Mouse (Mus musculus) hindbrain, embryonic 12.5 days (tissue): ENCODE data around the gene Abcc3. TPM values are rescaled to one million over a fixed set of nuclear protein-coding genes. Genes with fewer than 3 reads are reported as not detected.

ENCODE experiments used
- ATAC-seq: fragments of 200-750 bp; cut with Nextera tagmentation; 2 replicates; pipeline ENCODE4 v1.8.0; 2017; ENCODE audit warnings: moderate TSS enrichment; ENCODE audit not compliant: low FRiP score
- H3K27ac ChIP-seq: fragments of 300-500 bp; sonication (generic); 2 replicates; pipeline ENCODE4 v1.5.1; 2016; ENCODE audit warnings: mild to moderate bottlenecking
- H3K27me3 ChIP-seq: fragments of 300-500 bp; sonication (generic); 2 replicates; pipeline ENCODE4 v1.6.1; 2016; ENCODE audit warnings: mild to moderate bottlenecking
- H3K36me3 ChIP-seq: fragments of 300-500 bp; sonication (generic); 2 replicates; pipeline ENCODE4 v1.6.1; 2016; ENCODE audit warnings: mild to moderate bottlenecking
- H3K4me1 ChIP-seq: fragments of 300-500 bp; sonication (generic); 2 replicates; pipeline ENCODE4 v1.6.1; 2016
- H3K4me2 ChIP-seq: fragments of 300-500 bp; sonication (generic); replicated peaks from 2 replicates; pipeline ENCODE4 v1.6.1; 2016; ENCODE audit warnings: mild to moderate bottlenecking
- H3K4me3 ChIP-seq: fragments of 300-500 bp; sonication (generic); 2 replicates; pipeline ENCODE4 v1.5.1; 2016; ENCODE audit warnings: mild to moderate bottlenecking
- H3K9ac ChIP-seq: fragments of 300-500 bp; sonication (generic); 2 replicates; pipeline ENCODE4 v1.6.1; 2016; ENCODE audit warnings: mild to moderate bottlenecking, moderate library complexity
- H3K9me3 ChIP-seq: fragments of 300-500 bp; sonication (generic); replicated peaks from 2 replicates; pipeline ENCODE4 v1.6.1; 2016; ENCODE audit warnings: mild to moderate bottlenecking
- WGBS: fragments of 180-500 bp; shearing (Covaris S2); methylation state at CpG from one replicate; pipeline ENCODE4 v1.1.7; 2016; 5-methylcytosine and 5-hydroxymethylcytosine counted together
- polyA plus RNA-seq: library from polyadenylated mRNA; unstranded; fragments of >200 nt; fragmentation: Nextera tagmentation; extraction: Ambion mirVana; gene quantifications from 2 replicates; pipeline ENCODE4 v1.2.1, GENCODE M21; 2016

Abcc3 gene
- polyA plus RNA-seq, 1 experiment from 2014 or later, result 0.81 TPM

DNA sequence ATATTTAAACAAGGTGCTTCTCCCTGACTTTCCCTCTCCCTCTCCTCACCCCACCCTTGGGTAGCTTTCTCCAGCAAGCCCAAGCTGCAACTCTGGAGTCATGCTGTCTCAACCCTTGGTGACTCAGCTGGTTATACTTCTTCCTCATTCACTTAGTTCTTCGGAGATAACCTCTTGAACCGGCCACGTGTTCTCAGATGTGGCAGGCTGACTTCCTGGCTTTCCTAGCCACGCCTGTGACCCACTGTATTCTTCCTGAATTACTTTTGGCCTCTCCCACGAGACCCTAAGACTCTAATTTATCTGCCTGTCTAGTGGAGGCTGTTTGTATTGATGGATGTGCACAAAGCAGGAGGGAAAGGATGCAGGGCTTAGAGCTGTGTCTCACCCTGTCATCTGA is 22.0 kb downstream of the Abcc3 start:
- Histone ChIP-seq H3K27ac (no peak overlapping the region), H3K4me3 (no peak overlapping the region), H3K36me3 (no peaks in the 10 kb centered on the region), H3K9ac (no peak overlapping the region), H3K4me2 (no peak overlapping the region), H3K9me3 (no peaks in the 10 kb centered on the region), H3K27me3 (no peaks in the 10 kb centered on the region; the same call in 1 of the 2 replicates), H3K4me1 (0 out of 2 replicates have a peak, but pooled peaks cover 10% of the 10 kb centered on the region)
- no peak for ATAC-seq
- 38% methylated on average over 5 of the region's 5 CpGs for WGBS

DNA sequence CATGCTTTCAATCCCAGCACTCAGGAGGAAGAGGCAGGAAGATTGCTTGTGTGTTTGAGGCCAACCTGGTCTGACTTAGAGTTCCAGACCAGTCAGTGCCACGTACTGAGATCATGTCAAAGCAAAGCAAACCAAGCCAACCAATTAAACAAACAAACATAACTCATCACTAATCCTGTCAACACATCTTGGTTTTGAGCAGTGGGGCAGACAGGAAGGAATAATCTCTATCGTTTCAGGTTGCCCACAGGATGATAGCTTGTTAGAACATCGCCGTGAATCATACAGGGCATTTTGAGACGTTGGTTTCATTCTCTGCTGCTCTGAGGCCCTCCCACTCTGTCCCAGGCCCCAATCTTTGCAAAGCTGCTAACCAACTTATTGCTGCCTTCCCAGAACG is 22.8 kb downstream of the Abcc3 start:
- Histone ChIP-seq H3K27me3 (no peaks in the 10 kb centered on the region; the same call in 1 of the 2 replicates), H3K9ac (no peak overlapping the region), H3K27ac (no peak overlapping the region), H3K9me3 (no peaks in the 10 kb centered on the region), H3K4me1 (0 out of 2 replicates have a peak, but pooled peaks cover 10% of the 10 kb centered on the region), H3K4me2 (no peak overlapping the region), H3K4me3 (no peak overlapping the region), H3K36me3 (no peaks in the 10 kb centered on the region)
- WGBS, result 84% methylated on average over 6 of the region's 6 CpGs
- no peak for ATAC-seq

DNA sequence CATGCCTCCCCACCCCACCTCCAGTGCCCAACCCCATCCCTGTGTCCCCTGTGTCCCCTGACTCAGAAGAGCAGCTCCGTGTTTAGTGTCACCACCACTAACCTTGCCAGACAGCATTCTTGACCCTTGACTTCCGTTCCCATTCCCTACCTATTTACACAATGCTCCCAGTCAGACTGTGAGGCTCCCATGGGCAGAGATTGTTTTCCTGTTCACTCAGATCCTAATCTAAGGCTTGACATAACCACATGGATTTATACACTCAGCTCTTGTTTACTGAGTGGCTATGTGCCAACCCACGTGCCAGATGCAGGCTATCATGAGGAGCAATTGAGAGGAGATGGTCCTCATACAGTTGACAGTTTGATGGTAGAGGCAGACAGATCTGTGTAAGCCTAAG is 27.5 kb downstream of the Abcc3 start:
- H3K4me2 ChIP-seq, result no peak overlapping the region
- WGBS, result 62% methylated on average over 3 of the region's 3 CpGs
- no peak for ATAC-seq
- H3K4me1 ChIP-seq, result no peaks in the 10 kb centered on the region
- H3K9ac ChIP-seq, result no peak overlapping the region
- H3K36me3 ChIP-seq, result no peaks in the 10 kb centered on the region
- H3K4me3 ChIP-seq, result no peak overlapping the region
- no peaks in the 10 kb centered on the region for H3K9me3 ChIP-seq
- H3K27me3 ChIP-seq, result no peaks in the 10 kb centered on the region
- no peak overlapping the region for H3K27ac ChIP-seq

DNA sequence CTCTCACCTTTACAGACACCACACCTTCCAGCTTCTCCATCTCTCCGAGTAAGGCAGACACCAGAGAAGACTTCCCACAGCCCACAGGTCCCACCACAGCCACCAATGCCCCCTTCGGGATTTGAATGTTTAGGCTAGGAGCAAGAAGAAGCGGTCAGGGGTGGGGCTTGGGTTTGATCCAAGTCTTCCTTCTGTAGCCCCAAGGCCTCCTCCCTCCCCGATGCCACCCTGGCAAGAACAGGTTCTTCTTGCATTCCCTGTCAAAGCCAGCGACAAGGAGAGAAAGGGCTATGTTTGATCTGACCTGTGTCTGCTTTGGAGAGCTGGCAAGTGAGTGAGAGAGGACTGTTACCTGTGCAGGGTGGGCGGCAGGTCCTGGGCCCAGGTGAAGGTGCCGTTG is 29.1 kb downstream of the Abcc3 start:
- no peak overlapping the region for H3K4me2 ChIP-seq
- no peak overlapping the region for H3K9ac ChIP-seq
- 83% methylated on average over 7 of the region's 7 CpGs for WGBS
- no peaks in the 10 kb centered on the region for H3K27me3 ChIP-seq
- H3K36me3 ChIP-seq, result no peaks in the 10 kb centered on the region
- no peaks in the 10 kb centered on the region for H3K9me3 ChIP-seq
- no peak overlapping the region for H3K27ac ChIP-seq
- no peak for ATAC-seq
- no peaks in the 10 kb centered on the region for H3K4me1 ChIP-seq
- H3K4me3 ChIP-seq, result no peak overlapping the region

DNA sequence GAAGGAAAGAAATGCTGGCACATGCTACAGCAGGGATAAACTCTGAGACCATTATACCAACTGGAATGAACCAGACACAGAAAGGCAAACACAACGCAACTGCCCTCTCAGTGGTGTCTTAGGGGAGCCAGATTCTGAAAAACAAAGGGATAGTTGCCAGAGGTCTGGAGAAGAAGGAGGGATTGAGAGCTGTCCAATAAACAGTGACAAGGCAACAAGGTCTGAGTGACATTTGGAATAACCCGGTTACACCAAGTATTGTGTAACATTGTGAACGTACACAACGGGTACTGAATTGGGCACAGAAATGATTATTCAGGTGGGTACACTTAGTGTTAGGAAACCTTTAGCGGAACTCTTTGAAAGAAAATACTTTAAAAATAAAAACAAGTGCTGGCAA is 30.7 kb downstream of the Abcc3 start:
- Histone ChIP-seq H3K27ac (no peak overlapping the region), H3K36me3 (no peaks in the 10 kb centered on the region), H3K4me1 (no peaks in the 10 kb centered on the region), H3K27me3 (no peaks in the 10 kb centered on the region), H3K4me3 (no peak overlapping the region), H3K4me2 (no peak overlapping the region), H3K9me3 (no peaks in the 10 kb centered on the region), H3K9ac (no peak overlapping the region)
- no peak for ATAC-seq
- 92% methylated on average over 5 of the region's 5 CpGs for WGBS

DNA sequence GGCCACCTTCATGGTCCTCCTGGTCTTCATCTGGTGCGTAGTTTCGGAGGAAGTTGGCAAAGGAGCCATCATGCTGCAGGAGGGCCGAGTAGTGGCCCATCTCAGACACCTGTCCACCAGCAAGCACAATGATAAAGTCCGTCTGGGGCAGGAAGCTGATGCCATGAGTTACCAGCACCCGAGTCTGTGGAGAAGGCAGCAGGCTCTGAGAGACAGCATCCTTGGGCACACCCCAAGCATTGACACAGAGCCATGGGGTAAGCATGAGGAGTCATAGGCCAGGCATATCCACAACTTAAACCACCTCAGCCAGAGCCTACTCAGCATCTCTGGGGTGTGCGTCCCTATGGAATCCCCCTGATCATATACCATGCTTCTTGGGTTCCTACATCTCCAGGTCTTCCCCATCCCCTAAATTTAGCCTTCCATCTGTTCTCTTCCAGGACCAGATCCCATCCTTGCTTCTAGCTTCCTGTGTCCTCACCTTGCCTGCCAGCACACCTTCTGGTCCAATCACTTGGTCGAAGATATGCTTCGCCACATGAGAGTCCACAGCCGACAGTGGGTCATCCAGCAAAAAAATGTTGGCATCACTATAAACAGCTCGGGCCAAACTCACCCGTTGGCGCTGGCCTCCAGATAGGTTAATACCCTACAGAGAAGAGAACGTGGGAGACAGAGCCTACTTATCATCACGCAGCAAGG is 31.5 kb downstream of the Abcc3 start:
- Histone ChIP-seq H3K9me3 (no peaks in the 10 kb centered on the region), H3K4me3 (no peak overlapping the region), H3K27me3 (no peaks in the 10 kb centered on the region), H3K27ac (no peak overlapping the region), H3K4me1 (no peaks in the 10 kb centered on the region), H3K9ac (no peak overlapping the region), H3K36me3 (no peaks in the 10 kb centered on the region), H3K4me2 (no peak overlapping the region)
- 94% methylated on average over 14 of the region's 14 CpGs for WGBS
- no peak for ATAC-seq

DNA sequence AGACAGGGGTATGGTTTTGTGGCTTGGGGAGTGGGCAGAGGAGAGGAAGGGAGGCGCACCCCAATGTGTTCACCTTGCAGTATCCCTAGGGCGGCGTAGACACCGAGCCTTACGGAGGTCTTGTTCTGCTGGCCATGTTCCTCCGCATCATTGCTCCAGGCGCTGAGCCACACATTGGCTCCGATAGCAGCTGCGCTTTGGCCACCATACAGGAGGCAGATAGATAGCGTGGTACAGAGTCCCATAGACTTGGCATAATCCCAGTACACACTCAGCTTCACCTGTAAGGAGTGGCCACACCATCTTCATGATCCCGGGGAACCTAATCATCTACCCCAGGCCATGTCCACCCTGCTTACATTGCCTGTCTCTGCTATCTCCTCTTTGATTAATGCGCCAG is 33.6 kb downstream of the Abcc3 start:
- WGBS, result 93% methylated on average over 12 of the region's 12 CpGs
- Histone ChIP-seq H3K9ac (no peak overlapping the region), H3K27me3 (no peaks in the 10 kb centered on the region), H3K27ac (no peak overlapping the region), H3K9me3 (no peaks in the 10 kb centered on the region), H3K4me1 (no peaks in the 10 kb centered on the region), H3K4me3 (no peak overlapping the region), H3K36me3 (no peaks in the 10 kb centered on the region), H3K4me2 (no peak overlapping the region)
- ATAC-seq, result no peak

DNA sequence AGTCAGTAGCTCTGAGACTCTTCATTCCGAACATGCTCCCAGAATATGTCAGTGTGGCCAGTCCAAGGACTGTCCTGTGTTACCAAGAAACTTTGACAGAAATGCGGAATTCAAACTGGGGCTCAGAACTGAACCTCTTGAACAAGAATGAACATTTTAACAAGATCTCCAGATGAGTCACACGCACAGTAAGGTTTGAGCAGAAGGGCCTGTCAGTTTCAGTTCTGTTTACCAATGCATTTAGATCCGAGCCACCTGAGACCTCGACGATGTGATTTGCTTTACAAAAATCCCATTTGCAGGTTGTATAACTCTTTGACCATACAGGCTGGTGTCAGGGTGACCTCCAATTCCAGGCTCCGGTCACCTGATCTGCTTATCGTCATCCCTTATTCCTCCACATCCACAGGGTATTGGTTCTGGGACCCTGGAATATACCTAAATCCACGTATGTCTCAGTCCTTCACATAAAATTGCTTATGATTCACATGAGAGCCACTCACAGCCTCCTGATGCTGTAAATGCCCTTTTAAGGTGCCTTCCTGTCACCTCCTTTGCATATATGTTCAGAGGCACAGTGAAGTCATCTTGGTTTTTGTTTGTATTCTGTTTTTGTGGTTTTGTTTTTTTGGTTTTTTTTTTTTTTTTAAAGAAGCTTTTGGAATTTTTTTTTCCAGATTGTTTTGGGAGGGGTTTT is 37.1 kb downstream of the Abcc3 start:
- ATAC-seq, result no peak
- no peak overlapping the region for H3K4me3 ChIP-seq
- no peak overlapping the region for H3K9ac ChIP-seq
- H3K27ac ChIP-seq, result no peak overlapping the region
- no peaks in the 10 kb centered on the region for H3K4me1 ChIP-seq
- H3K4me2 ChIP-seq, result no peak overlapping the region
- H3K27me3 ChIP-seq, result peaks cover 3% of the 10 kb centered on the region; the same call in 1 of the 2 replicates
- WGBS, result 80% methylated on average over 9 of the region's 9 CpGs
- H3K36me3 ChIP-seq, result no peaks in the 10 kb centered on the region
- no peaks in the 10 kb centered on the region for H3K9me3 ChIP-seq

DNA sequence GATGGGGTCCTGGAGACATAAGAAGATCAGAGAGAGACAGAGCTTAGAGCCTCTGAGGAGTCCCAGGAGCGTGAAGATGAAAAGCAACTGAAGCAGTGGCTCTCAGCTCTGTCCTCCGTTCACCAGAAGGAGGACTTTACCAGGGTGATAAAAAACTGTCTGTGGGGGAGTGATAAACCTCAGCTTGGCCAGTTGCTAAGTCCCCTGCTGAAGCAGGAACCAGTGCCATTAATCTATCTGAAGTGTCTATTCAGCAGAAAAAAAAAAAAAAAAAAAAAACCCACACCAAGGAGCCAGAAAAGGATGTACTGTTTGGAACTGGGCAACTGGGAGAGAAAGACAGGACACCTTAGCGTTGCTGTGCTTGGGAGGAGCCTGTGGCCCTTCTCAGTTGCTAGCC is 41.7 kb downstream of the Abcc3 start:
- H3K4me3 ChIP-seq, result no peak overlapping the region
- H3K27ac ChIP-seq, result no peak overlapping the region
- H3K27me3 ChIP-seq, result peaks cover 3% of the 10 kb centered on the region; the same call in 1 of the 2 replicates
- H3K9me3 ChIP-seq, result no peaks in the 10 kb centered on the region
- H3K4me2 ChIP-seq, result no peak overlapping the region
- H3K9ac ChIP-seq, result no peak overlapping the region
- 0 out of 2 replicates have a peak, but pooled peaks cover 1% of the 10 kb centered on the region for H3K4me1 ChIP-seq
- H3K36me3 ChIP-seq, result no peaks in the 10 kb centered on the region
- 30% methylated on average over 3 of the region's 3 CpGs for WGBS
- no peak for ATAC-seq

DNA sequence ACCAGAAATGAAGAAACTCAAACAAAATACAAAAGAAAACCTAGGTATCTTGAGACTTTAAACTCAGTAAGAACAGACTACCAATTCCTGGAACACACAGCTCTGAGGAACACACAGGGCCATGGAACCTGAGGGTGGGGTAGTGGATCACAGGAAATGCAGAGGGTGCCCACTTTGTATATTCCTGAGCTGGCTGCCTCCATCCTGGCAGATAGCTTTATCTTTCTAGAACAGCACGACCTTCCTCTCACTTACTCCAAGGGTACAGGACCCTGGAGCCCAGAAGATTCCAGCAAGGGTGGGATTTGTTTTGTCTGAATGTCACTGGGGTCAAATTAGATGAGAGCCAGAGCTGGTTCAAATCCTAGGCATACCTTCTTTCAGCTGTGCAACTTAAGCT is 42.5 kb downstream of the Abcc3 start:
- Histone ChIP-seq H3K4me3 (no peak overlapping the region), H3K27me3 (peaks cover 6% of the 10 kb centered on the region; the same call in 1 of the 2 replicates), H3K27ac (no peak overlapping the region), H3K4me2 (no peak overlapping the region), H3K36me3 (no peaks in the 10 kb centered on the region), H3K9ac (no peak overlapping the region), H3K9me3 (no peaks in the 10 kb centered on the region), H3K4me1 (0 out of 2 replicates have a peak, but pooled peaks cover 6% of the 10 kb centered on the region)
- 82% methylated on average over 1 of the region's 1 CpGs for WGBS
- ATAC-seq, result no peak

DNA sequence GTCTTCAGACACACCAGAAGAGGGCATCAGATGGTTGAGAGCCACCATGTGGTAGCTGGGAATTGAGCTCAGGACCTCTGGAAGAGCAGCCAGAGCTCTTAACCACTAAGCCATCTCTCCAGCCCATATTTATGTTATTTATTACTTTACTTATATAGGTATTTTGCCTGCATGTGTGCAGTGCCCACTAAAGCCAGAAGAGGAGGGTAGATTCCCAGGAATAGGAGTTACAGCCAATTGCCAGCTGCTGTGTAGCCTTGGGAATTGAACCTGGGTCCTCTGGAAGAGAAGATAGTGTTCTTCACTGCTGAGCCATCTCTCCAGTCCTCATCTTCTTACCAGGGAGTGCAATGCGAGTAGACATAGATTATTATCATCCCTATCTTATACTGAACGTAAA is 43.0 kb downstream of the Abcc3 start:
- H3K36me3 ChIP-seq, result no peaks in the 10 kb centered on the region
- no peaks in the 10 kb centered on the region for H3K9me3 ChIP-seq
- ATAC-seq, result no peak
- H3K4me1 ChIP-seq, result 0 out of 2 replicates have a peak, but pooled peaks cover 6% of the 10 kb centered on the region
- 91% methylated on average over 2 of the region's 2 CpGs for WGBS
- no peak overlapping the region for H3K9ac ChIP-seq
- peaks cover 6% of the 10 kb centered on the region; the same call in 1 of the 2 replicates for H3K27me3 ChIP-seq
- H3K4me3 ChIP-seq, result no peak overlapping the region
- no peak overlapping the region for H3K27ac ChIP-seq
- H3K4me2 ChIP-seq, result no peak overlapping the region

DNA sequence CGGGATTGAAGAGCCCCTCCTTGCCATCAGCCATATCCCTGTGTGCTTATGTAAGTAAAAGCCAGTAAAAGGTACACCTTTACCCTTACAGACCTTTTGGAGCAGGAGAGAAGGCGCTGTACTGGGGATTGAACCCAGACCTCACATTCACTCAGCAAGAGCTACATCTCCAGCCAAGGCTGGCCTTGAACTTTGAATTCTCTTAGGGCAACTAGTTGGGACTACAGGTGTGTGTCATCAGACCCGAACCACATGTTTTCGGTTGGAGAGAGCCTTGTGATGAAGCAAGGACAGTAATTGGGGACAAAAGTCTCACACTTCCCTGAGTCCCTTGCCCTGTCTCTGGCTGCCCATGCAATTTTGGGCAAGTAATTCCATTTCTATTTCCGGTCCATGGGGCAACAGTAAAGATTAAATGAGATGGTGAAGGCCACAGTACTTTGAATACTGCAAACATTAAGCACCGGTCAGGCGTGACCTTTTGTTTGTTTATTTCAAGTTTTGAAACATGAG is 45.7 kb downstream of the Abcc3 start:
- ATAC-seq, result no peak
- H3K9me3 ChIP-seq, result no peaks in the 10 kb centered on the region
- H3K27me3 ChIP-seq, result peaks cover 9% of the 10 kb centered on the region; the same call in 1 of the 2 replicates
- no peaks in the 10 kb centered on the region for H3K36me3 ChIP-seq
- peaks cover 28% of the 10 kb centered on the region for H3K4me1 ChIP-seq
- no peak overlapping the region for H3K4me2 ChIP-seq
- no peak overlapping the region for H3K9ac ChIP-seq
- H3K4me3 ChIP-seq, result no peak overlapping the region
- H3K27ac ChIP-seq, result no peak overlapping the region
- WGBS, result 84% methylated on average over 7 of the region's 7 CpGs
